Mouse (Mus musculus): ENCODE results near the gene Tmem184b.

- TF ChIP-seq CTCF (conservative IDR thresholded peaks at IDR 0.05 in 1 of 2, IDR thresholded peaks at IDR 0.05 in 1 of 2; ENCODE audit: low read depth in 2 of 2, low read length in 2 of 2) (no peak), POLR2A (IDR thresholded peaks at IDR 0.05; ENCODE audit: low read depth, low read length) (peak; percentile 55), EP300 (IDR thresholded peaks at IDR 0.05; ENCODE audit: low read length) (no peak), ZC3H11A (IDR thresholded peaks at IDR 0.05; ENCODE audit: low read depth, low read length) (no peak), TCF12 (IDR thresholded peaks at IDR 0.05; ENCODE audit: low read depth, low read length) (peak; percentile 31; the same call in 1 of the 2 replicates), MXI1 (IDR thresholded peaks at IDR 0.05; ENCODE audit: low read depth, low read length) (peak; percentile 100), MAFK (IDR thresholded peaks at IDR 0.05; ENCODE audit: insufficient replicate concordance, low read length) (peak; percentile 21), SMC3 (IDR thresholded peaks at IDR 0.05; ENCODE audit: low read depth, low read length) (no peak)
Measured at GRCm38 (mm10) chr15:79326971-79327961, 76.1 kb downstream of the Tmem184b start.
